Mouse (Mus musculus) heart, postnatal 10 days (tissue): Measurements from ENCODE around the gene Castor1. TPM values are rescaled to one million over a fixed set of nuclear protein-coding genes. Genes with fewer than 3 reads are reported as not detected.
"Not testable (repeated sequence)": the region's sequence is repeated elsewhere in the genome, so short reads cannot be mapped to it uniquely, and the experiment has no call there.

Experiments used
- DNase-seq, 2 experiments: peaks; one replicate each; pipeline ENCODE4 v3.0.0; 2021
- intact Hi-C: fragments of 180-260 bp; cut with DNase I; formaldehyde crosslinking; loops from one replicate; pipeline ENCODE4 v1.15.1; 2025
- total RNA-seq, 2 experiments: library from RNA; stranded (reverse); gene quantifications; 2 replicates each; pipeline ENCODE4 v1.2.3; 2021

Gene Castor1
- 10 to 100 TPM in 1 of 2 experiments, 1 to 10 TPM in 1; 7.9 to 10.4 TPM for total RNA-seq

DNA sequence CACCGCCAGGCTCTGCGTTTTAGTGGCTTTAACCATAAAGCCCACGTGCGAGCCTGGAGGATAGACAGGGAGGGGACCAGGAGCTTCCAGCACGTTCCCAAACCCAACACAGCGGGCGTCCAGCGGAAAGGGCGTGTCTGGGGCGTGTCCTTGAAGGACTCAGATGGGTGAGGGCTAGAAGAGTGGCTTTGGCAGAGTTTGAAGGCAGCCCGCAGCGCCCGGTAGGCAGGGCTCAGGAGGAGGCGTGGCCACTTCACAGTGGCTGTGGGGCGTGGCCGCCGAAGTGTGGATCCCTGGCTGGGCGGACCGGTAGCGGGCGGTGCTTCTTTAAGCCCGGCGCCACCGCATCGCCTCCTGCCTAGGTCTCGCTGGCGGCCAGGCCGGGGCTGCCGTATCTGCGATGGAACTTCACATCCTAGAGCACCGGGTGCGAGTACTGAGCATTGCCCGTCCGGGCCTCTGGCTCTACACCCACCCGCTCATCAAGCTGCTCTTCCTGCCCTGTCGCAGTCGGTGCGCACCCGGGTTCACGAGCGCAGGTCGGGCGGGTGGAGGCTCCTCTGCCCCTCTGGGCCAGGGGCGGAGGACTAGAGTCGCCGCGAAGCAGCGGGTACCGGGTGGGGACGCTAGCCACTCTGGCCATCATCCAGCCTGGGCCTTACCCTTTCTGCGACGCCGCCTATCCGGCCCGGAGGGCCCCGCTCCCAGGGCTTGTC is at the start of gene Castor1:
Gene Castor1 (plus strand): TSS at position 312 of the 716 bp plus-strand sequence.
- peak; percentile 91 to 93 for DNase-seq
- intact Hi-C loops = loop anchor here (2.0 kb wide), 1 partner anchor 57 kb away; the partner anchor contains the start of genes Ccdc157 and Sf3a1

DNA sequence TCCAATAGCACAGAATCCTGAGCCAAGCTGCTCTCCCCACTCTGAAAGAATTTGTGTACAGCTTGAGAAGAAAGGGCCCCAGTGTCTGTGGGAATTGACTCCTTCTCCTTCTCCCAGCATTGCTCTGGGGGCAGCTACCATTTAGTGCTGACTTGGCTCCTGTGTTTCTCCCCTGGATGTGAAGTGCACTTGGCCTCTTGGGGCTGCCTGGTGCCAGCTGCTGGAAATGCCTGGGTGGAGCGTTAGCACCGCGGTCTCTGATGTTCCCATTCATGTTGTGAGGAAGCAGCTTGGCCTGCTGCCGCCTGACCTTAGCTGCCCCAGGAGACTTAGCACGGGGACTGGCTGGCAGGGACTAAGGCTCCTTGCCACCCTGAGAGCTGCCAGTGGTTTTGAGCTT is 43.4 kb upstream of the Castor1 start:
- DNase-seq = peak; percentile 89
- intact Hi-C loops = no loop called here

DNA sequence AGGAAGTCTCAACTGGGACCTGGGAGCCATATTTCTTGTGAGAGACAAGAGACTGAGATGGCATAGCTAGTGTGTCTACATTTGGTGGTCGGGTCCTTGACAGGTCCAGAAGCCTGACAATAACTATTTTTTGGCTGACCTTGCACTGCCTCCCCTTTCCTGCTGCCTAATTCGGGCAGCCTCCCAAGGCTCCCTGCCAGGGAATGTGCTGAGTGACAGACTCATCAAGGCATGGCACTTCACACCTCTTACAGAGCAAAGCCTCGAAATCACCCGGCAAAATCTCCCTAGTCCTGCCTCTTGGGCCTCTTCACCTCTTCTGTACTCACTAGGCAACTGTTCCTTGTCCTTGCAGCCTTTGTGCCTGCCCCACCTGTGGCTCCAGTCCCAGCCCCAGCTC is 40.3 kb upstream of the Castor1 start:
- DNase-seq = peak; percentile 81 to 86

DNA sequence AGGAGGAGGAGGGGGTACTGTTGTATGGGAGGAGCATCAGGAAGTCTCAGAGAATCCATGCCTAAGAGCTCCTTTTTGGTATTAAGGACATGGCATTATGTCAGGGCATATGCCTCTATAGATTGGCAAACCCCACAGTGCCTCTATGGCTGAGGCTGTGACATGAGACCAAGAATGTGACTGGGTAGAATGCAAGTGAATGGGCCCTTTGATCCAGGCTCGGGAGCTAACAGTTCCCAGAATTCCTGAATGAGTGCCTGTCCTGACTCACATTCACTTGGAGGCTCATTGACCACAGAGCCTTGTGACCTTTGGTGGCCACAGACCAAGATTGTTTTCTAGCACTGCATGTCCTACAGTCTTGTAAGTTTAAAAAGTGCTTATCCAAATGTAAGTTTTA is 36.0 kb upstream of the Castor1 start:
- intact Hi-C loops = no loop called here
- DNase-seq = no peak

More for the DNA sequence above, 40.3 kb upstream of the Castor1 start:
- intact Hi-C loops = no loop called here

DNA sequence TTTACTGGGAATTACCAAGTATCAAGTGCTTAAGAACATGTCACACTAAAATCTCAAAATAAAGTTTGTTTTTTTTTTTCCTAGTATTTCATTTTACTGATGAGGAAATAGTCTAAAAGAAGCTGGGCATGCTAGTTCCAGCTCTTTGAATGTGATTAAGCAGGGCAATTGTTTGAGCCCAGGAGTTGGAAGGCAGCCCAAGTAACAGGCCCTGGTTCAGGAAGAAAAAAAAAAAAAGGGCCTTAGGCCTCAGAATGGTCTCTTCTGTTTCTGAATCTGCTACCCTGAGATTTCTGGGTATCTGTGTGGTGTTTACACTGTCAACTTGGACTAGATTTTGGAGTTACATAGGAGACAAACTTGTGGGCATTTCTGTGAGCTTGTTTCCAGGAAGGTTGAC is 34.5 kb upstream of the Castor1 start:
- no peak for DNase-seq
- intact Hi-C loops = no loop called here

DNA sequence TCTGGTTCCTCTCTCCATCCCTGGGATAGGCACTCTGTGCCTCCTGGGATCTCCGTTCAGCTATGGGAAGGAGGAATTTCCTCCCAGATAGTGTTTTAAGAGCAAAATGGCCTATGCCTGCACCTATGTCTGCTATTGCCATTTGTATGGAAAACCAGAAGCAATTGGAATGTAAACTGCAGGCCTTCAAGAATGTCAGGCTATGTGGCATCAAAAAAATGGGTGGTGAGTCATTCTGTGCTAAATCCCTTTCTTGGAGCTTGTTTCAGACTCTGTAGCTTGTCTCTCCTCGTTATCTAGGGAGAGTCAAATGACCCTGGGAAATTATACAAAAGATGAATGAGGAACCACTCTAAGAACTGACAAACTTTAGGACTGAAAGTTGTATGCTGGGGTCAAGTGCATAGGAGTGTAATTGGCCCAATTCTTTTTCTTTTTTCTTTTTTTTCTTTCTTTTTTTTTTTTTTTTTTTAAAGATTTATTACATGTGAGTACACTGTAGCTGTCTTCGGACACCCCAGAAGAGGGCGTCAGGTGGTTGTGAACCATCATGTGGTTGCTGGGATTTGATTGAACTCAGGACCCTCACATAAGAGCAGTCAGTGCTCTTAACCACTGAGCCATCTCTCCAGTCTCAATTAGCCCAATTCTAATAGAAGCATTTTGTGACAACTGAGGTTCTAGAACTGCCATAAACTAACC is 33.6 kb upstream of the Castor1 start:
- intact Hi-C loops = loop anchor here (1.0 kb wide), 1 partner anchor 35 kb away; no protein-coding TSS in a partner anchor
- no peak for DNase-seq

DNA sequence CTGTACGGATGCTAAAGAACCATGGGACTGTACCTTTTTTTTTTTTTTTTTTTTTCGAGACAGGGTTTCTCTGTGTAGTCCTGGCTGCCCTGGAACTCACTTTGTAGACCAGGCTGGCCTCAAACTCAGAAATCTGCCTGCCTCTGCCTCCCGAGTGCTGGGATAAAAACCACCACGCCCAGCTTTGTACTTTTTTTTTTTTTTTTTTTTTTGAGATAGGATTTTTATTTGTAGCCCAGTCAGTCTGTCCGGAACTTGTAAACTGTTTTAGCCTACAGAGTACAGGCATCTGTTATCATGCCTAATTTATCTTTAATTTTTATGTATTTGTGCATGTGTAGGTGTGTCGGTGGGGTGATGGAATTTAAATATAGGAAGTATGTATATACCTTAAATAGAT is 32.5 kb upstream of the Castor1 start:
- DNase-seq, intact Hi-C loops: not testable (repeated sequence)

DNA sequence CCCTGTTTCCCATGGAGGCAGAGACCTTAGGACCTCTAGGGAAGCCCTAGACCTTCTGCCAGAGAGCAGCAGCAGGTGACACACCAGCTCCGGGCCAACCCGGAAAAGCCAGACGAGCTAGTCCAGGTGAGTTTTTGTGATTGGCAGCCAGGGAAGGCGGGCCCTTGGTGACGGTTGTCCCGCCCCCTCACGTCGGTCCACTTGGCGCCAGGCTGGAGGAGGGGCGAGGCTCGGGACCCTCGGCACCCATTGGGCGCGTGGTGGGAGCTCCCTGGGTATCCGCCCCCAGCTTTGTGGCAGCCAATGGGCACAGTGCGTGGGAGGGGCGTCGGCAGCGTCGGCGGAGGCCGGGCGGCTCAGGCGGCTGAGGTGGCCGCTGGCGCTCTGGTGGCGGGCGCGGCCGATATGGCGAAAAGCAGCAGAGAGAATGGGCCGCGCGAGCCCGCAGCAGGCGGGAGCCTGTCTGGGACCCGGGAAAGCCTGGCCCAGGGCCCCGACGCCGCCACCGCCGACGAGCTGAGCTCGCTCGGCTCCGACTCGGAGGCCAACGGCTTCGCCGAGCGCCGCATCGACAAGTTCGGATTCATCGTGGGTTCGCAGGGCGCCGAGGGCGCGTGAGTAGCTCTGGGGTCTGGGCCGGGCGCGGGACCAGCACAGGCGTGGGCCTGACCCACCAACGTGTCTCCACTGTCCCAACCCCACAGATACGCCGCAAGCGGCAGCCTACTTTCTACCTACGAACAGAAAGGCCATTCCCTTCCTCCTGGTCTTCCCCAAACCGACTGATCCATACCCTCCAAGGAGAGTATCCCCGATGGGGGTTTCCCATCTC is 31.3 kb upstream of the Castor1 start, which contains the start of gene Tbc1d10a:
Gene Tbc1d10a (plus strand): TSS at position 304 of the 832 bp plus-strand sequence.
- peak; percentile 98 to 99 for DNase-seq
- intact Hi-C loops = loop anchor here (2.0 kb wide), 1 partner anchor 16 kb away; no protein-coding TSS in a partner anchor

DNA sequence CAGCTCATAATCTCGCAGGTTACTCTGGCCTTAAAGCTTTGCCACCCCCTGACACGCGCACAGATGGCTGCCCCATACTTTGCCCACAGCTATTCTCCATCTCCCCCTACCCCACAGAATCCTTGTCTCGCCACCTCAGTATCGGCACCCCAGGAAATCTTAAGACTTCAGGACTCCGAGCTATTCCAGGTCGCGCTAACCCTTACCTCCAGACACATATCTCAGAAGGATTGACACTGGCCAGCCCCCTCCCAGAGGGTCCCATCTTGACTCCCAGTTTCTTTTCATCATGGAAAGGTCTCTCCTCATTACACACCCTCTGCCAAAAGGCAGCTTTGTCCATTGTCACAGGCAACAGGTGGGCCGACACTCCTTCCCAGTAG is 30.7 kb upstream of the Castor1 start:
- intact Hi-C loops = loop anchor here (2.0 kb wide), 1 partner anchor 15 kb away; no protein-coding TSS in a partner anchor
- no peak for DNase-seq

DNA sequence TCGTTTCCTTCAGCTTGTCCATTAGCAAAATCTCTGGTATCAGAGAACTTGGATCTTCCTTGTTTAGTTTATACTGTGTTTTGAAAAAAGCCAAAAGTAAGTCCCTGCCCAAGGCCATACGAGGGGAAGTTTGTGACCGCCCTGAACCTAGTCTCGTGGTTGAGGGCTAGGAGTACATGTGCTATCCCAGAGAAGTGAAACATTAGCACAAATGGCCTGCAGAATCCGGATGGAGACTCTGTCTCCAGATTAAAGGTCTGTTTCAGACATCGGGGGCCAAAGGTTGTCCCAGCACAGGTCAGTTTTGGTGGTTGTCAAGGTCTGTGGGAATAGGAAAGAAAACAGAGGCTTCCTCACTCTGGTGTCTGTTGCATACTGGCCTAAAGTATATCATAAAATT is 28.8 kb upstream of the Castor1 start:
- no peak for DNase-seq
- intact Hi-C loops = no loop called here

DNA sequence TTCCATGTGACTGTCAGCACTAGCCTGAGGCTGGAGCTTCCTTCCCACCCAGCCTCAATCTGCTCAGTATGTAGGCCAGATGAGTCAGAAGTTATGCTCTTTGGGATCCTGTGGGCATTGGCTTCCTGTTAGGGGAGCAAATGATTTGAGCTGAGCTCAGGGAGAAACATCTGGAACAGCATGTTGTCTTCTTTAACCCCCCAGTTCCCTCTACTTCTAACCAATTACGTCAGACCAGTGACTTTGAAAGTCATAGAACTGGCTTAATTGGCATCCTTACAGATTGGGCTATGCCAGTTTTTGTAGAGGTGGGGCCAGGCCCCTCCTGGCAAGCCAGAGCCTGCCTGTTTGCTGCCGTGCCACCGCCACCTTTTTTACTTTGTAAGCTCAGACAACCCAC is 27.3 kb upstream of the Castor1 start:
- DNase-seq = peak in 1 of 2 experiments; percentile 50
- intact Hi-C loops = no loop called here

DNA sequence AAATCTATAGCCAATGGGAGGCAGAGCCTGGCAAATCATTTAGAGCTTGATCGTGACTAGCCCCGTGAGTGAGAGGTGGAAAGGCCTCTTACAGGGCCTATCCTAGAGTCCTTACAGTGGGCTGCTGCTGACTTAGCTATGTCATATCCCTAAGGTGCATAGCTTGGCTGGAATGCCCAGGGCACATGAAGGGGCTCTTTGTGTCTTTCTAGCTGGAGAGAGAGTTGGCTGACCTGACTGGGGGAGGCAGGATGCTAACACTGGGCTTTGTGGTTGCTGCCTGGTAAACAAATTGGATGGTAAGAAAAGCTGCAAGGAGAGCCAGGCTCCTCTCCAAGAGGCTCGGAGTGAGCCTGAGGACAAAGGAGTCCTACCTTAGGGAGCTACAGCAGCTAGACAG is 25.3 kb upstream of the Castor1 start:
- intact Hi-C loops = no loop called here
- DNase-seq = no peak

DNA sequence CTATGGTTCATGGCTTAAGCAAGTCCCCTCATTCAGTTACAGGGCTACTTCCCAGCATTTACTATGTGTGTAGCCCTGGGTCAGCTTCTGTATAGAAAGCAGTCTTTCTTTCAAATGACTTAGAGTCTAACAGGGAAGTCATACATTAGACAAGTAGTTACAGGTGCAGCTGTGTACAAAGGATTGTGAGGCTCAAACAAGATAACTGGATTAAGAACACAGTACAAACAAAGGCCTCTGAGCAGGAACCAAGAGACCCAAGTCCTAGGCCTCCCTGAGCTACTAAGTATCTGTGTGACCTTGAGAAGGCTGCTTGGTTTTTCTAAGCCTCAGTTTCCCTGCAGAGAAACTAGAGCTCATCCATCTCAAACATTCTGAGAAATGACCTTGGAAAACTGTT is 24.6 kb upstream of the Castor1 start:
- no peak for DNase-seq
- intact Hi-C loops = no loop called here

DNA sequence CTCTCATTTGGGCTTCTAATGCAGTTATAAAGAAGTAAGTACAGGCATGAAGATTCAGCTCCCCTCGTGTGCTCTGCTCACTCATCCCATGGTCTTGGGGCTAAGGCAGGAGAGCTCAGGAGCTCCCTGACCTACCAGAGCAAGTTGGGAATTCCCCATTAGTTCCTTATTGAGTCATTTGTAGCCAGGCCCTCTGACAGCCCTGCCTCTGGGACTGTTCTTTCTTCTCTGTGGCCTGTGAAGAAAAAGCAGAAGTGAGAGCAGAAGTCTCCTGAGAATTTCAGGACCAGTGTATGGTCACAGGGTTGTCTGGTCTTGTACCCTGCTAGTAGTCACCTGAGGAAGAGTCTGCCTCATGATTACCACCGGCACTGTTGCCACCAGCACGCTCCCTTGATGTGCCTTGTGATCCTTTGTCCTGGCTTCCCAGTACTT is 22.4 kb upstream of the Castor1 start:
- intact Hi-C loops = no loop called here
- no peak for DNase-seq

DNA sequence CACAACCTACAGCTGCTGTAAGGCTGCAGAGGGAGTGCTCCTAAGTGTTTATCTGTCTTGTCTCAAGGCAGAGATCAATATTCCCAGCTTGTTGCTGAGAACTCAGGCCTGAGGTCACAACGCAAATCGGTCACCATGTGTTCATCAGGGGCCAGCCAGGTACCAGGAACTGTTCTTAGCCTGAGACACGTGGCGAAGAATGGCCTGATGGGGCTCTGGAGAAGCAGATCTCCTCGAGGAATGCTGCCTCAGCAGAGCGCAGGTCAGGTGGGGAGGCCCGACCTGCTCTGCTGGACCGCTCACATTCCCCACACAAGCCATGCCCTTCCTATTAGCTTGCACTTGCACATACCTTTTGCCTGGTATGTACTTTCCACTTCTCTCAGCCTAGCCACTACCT is 21.4 kb upstream of the Castor1 start:
- DNase-seq = no peak
- intact Hi-C loops = no loop called here

DNA sequence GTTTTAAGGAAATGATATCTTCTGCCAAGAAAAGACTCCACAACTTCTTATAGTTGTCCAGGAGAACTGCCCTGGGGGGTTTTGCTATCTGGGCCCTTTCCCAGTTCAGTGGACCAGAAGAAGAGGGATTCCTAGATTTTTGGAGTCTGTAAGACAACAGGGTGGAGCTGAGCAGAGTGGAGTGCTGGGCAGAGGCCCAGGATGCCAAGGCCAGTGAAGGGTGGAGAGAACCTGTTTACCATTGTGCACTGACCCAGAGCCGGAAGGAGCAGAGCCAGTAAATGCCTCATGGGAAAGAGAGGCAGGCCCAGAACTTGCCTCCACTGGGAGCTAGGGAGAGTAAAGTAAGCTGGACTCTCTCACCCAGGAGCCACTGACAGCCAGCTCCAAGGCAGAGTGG is 20.3 kb upstream of the Castor1 start:
- intact Hi-C loops = no loop called here
- no peak for DNase-seq

DNA sequence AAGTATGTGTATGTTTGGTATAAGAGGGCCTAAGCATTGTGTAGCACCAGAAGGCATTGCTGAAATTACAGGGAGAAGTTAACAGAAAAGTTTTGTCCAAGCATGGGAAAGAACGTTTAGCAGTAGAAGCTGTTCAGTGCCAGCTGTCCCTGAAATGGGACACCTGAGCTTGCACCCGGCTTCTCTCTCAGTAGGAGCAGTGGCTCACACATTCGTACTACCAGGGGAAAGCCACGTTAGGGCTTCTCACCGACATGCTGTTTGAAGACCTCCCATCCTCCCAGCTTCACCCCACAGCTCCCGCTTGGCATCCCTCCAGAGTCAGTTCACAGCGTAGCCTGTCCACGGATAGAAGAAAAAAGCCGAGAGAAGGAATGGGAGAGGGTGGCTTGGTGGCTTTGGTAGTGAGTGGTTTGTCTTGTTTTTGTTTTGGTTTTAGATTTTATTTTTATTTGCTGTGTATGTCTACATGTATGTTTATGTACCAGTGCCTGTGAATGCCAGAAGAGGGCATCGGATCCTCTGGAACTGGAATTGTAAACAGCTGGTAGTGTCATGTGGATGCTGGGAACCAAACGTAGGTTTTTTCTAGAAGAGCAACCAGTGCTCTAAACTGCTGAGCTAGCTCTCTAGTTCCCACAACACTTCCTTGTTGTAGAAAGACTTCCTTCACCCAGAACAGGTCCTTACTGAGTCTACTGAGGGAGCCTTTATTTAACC is 15.9 kb upstream of the Castor1 start:
- intact Hi-C loops = loop anchor here (2.0 kb wide), 1 partner anchor 15 kb away; the partner anchor contains the start of gene Tbc1d10a

DNA sequence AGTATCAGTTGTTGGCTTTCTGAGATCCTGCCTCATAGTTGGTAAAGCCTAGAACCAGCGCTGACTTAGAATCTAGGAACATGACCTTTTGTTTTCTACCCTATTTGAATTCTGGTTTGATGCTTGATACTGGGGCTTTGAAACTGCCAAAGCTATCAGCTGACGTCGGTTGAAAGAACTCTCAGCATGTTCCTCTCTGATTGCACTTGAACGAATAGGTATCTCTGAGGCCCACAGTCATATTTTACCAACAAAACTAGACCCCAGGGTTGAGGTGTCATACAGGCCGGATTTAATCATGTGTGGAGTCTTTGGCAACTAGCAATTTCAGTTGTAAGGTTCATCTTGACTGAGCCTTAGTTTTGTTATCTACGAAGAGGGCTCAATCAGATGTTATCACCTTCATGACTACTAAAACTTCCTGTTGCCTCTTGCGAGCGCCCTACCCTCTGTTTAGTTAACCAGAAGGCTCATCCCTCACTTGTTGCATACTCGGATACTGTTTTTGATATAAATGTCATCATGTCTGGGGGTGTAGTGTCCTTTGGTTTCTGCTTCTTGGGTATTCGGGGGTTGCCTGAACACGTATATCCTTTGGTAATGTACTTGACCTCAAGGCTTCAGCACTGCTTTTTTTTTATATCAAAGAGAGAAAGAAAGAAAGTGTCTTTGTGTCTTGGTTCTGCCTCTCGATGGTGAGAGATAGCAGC is 14.9 kb upstream of the Castor1 start:
- DNase-seq = no peak
- intact Hi-C loops = loop anchor here (2.0 kb wide), 1 partner anchor 16 kb away; the partner anchor contains the start of gene Tbc1d10a

More for the DNA sequence above, 15.9 kb upstream of the Castor1 start:
- DNase-seq = no peak

DNA sequence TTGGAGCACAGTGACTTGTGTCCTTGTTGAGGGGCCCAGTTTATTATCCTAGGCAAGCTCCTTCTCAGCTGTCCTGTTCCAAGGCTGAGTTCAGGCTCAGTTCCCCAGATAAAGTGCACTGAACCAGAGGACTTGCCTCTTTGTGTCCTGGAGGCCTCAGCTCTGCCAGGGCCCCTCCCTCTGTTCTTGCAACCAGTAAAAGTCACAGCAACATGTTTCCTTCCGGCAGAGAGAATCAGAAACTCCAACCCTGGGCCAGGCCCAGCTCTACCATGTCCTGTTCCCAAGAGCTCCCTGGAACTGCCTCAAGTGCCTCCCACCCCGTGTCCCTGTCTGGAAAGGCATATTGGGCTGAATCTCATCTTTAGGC is 14.3 kb upstream of the Castor1 start:
- DNase-seq = peak; percentile 82 to 87
- intact Hi-C loops = loop anchor here (2.0 kb wide), 1 partner anchor 17 kb away; the partner anchor contains the start of gene Tbc1d10a
